ENCODE assay signal across 8 mouse cellular contexts in the genomic region with DNA sequence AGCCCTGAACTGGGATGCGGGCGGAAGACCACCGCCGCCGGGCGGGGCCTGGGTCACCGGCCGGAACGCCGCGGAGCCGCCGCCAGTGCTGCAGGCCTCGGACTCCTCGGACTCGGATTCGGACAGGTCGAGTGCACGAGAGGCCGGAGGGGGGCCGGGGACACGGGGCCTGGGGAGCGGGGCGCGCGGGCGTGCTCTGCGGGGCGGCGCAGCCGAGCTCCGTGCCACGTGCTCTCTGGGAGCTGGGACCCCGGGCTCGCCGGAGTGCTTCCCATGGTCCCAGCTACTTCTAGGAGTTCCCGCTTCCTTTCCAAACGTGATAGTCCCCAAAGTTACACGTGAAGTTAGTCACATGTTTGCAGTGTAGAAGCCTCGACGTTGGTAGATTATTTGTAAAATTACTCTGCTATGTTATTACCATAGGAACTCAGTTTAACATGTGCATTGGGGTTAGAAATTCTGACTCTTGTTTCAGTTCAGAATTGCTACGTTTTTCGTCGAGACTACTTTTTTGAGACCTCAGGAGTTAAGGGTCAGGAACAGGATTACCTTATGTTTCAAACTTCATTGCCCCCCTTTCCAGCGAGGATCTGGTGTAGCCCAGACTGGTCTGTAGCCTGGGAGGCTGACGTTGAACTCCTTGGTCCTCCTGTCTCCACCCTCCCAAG. TPM values are rescaled to one million over a fixed set of nuclear protein-coding genes. Genes with fewer than 3 reads are reported as not detected.
DNase-seq lines count a peak whose midpoint lies in the region; ATAC-seq and TF ChIP-seq lines count a peak whose summit lies in the region.

No protein-coding gene starts in this region.

- no peaks in the 10 kb centered on the region for H3K36me3 ChIP-seq in midbrain, embryonic 15.5 days (replicated peaks)
- no peaks in the 10 kb centered on the region for H3K36me3 ChIP-seq in stomach, postnatal 0 days (ENCODE audit: control insufficient read depth, insufficient read depth, low read length)

- H3K9me3 ChIP-seq in midbrain, embryonic 15.5 days = no peaks in the 10 kb centered on the region
- H3K9me3 ChIP-seq in stomach, postnatal 0 days (ENCODE audit: control insufficient read depth, low read length) = no peaks in the 10 kb centered on the region

- peaks cover 21% of the 10 kb centered on the region for H3K4me1 ChIP-seq in midbrain, embryonic 15.5 days
- H3K4me1 ChIP-seq in stomach, postnatal 0 days (replicated peaks; ENCODE audit: control insufficient read depth, insufficient read depth) = no peaks in the 10 kb centered on the region; the same call in 1 of the 2 replicates

- TF ChIP-seq EP300 in stomach, postnatal 0 days (optimal IDR thresholded peaks at IDR 0.05) = no peak

- WGBS in midbrain, embryonic 15.5 days = under 1% methylated on average over 44 of the region's 46 CpGs
- 2% methylated on average over 46 of the region's 46 CpGs for WGBS in stomach, postnatal 0 days

- TF ChIP-seq CTCF in stomach, postnatal 0 days (IDR thresholded peaks at IDR 0.05; ENCODE audit: low read depth) = no peak

- no peaks in the 10 kb centered on the region for H3K27me3 ChIP-seq in midbrain, embryonic 15.5 days (replicated peaks)
- H3K27me3 ChIP-seq in stomach, postnatal 0 days (ENCODE audit: control insufficient read depth, insufficient read depth, low read length) = no peaks in the 10 kb centered on the region

- H3K27ac ChIP-seq in midbrain, embryonic 15.5 days = no peak overlapping the region
- H3K27ac ChIP-seq in stomach, postnatal 0 days (replicated peaks) = peak overlapping the region; percentile 30; the same call in 1 of the 2 replicates

- peak overlapping the region; percentile 70 for H3K4me3 ChIP-seq in midbrain, embryonic 15.5 days
- H3K4me3 ChIP-seq in stomach, postnatal 0 days (ENCODE audit: low read depth, low read length) = peak overlapping the region; percentile 85

- H3K9ac ChIP-seq in midbrain, embryonic 15.5 days = peak overlapping the region; percentile 68
- peak overlapping the region; percentile 73 for H3K9ac ChIP-seq in stomach, postnatal 0 days (ENCODE audit: low read length)

- peak overlapping the region; percentile 90 for H3K4me2 ChIP-seq in midbrain, embryonic 15.5 days
- peak overlapping the region; percentile 90 for H3K4me2 ChIP-seq in stomach, postnatal 0 days (replicated peaks; ENCODE audit: low read depth)

- ATAC-seq in midbrain, embryonic 15.5 days (replicated peaks) = peak; percentile 66
- peak; percentile 75 for ATAC-seq in stomach, postnatal 0 days (ENCODE audit: low FRiP score, low TSS enrichment)

- peak; percentile 15 for DNase-seq in ovary, postnatal 10 days (ENCODE audit: low spot score)
- DNase-seq in ovary, adult 18-20 months (ENCODE audit: low spot score) = no peak
- DNase-seq in cerebellum, adult 9-11 months = peak; percentile 27
- DNase-seq in gastrocnemius, postnatal 10 days = peak; percentile 49
- peak; percentile 14 for DNase-seq in hindlimb bud, embryonic 11.5 days (ENCODE audit: extremely low spot score, low read depth, low spot score)
- DNase-seq in liver = peak; percentile 46
- peak; percentile 57 for DNase-seq in stomach, postnatal 0 days (ENCODE audit: low spot score)

RNA-seq across cellular contexts. Expression of gene Naf1, which starts 1.0 kb away (rescaled TPM):
- total RNA-seq in gastrocnemius, postnatal 10 days (2021) = 1 to 10 TPM; 4.5 to 4.9 TPM
- 1.7 and 2.1 TPM in 2 replicates for polyA plus RNA-seq in midbrain, embryonic 15.5 days (2015; fragmentation: Nextera tagmentation; extraction: Ambion mirVana)
- polyA plus RNA-seq in stomach, postnatal 0 days (2015; fragmentation: Nextera tagmentation; extraction: Ambion mirVana) = 2.1 and 2.3 TPM in 2 replicates
